Mouse (Mus musculus) layer of hippocampus, adult 11-12 months (tissue): ENCODE measurements around the gene Aqp6.
A peak's percentile ranks its signal among the peaks of the same experiment; 100 is the strongest.

Experiments used
- DNase-seq: peaks from one replicate; pipeline ENCODE4 v3.0.0; 2022; ENCODE audit warnings: low spot score

Aqp6 gene

DNA sequence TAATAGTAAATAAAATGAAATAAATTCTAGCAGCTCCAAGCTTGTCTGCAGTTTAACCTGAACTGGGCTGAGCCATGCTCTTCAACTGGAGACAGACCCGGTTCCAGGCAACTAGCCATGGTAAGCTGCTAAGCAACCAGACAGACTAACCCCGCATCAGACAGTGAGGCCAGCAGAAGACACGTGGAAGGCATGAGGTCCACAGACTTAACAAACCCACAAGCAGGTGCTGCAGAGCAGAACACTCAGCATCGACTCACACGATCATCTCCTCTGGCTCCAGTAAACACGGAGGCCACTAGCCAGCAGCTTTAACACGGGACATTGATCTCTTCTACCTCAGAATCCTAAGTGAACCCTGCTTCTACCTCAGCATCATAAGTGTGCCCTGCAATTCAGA, 43.6 kb downstream of the Aqp6 start:
- peak; percentile 37 for DNase-seq

DNA sequence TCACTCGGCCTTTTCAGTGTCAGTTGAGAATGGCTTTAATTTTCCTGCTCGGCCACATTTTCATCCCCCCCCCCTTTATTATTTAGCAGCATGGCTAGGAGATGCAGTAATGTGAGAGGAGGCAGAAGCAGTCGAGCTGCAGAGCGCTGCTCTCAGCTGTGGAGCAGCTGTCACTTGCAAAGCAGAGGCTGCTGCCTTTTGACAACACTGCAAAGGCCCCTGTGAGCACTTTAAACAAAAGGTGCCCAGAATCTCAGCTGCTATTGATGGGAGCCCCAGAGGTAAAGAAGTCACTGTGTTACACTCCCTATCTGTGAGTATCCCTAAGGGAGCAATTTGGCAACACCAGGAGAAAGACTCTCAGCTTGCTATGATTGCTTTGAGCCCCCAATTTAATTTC, 47.1 kb downstream of the Aqp6 start:
- DNase-seq, result no peak

GRCm38 (mm10) chr15:99649067-99649761, 48.0 kb downstream of the Aqp6 start:
- DNase-seq, result no peak

GRCm38 (mm10) chr15:99650304-99650703, 49.1 kb downstream of the Aqp6 start:
- no peak for DNase-seq

GRCm38 (mm10) chr15:99651163-99651872, 50.1 kb downstream of the Aqp6 start, which contains the start of gene Racgap1:
TSS of gene Racgap1 (minus strand) at chr15:99651656.
- DNase-seq, result peak; percentile 98

GRCm38 (mm10) chr15:99651984-99652872, 51.0 kb downstream of the Aqp6 start:
- no peak for DNase-seq

GRCm38 (mm10) chr15:99653291-99653690, 52.1 kb downstream of the Aqp6 start:
- DNase-seq, result no peak

- DNase-seq, result no peak
Measured at GRCm38 (mm10) chr15:99653876-99654275, 52.7 kb downstream of the Aqp6 start.
